Mouse (Mus musculus) Patski (cell line): ENCODE measurements around the gene Rhox3a2. TPM values are rescaled to one million over a fixed set of nuclear protein-coding genes. Genes with fewer than 3 reads are reported as not detected.
"Not testable (repeated sequence)": the region's sequence is repeated elsewhere in the genome, so short reads cannot be mapped to it uniquely, and the experiment has no call there.

ENCODE experiments used
- ATAC-seq: fragments of 100-300 bp; one replicate; pipeline ENCODE4 v1.8.0; 2021
- CTCF ChIA-PET: fragments of 350-600 bp; sonication (Branson Sonifier 250); formaldehyde crosslinking; loops from one replicate; lab custom pipeline; 2022; ENCODE audit warnings: inconsistent platforms; lab: Charles Lee
- POLR2A ChIA-PET: fragments of 350-600 bp; sonication (Branson Sonifier 250); formaldehyde crosslinking; loops from one replicate; lab custom pipeline; 2022; ENCODE audit warnings: antibody characterized with exemption, inconsistent platforms; lab: Charles Lee
- DNase-seq: peaks from one replicate; pipeline ENCODE4 v3.0.0-alpha.2; 2011; ENCODE audit warnings: low read depth, low spot score
- H3K27me3 ChIP-seq: fragments of 371-371 bp; one replicate; pipeline ENCODE4 v1.5.1; 2021
- in situ Hi-C: fragments of 300-500 bp; cut with MboI; formaldehyde crosslinking; loops from 3 replicates; pipeline ENCODE4 v1.11.1; 2018; ENCODE audit warnings: low pct_unique_long_range_greater_than_20kb, mixed read lengths
- polyA plus RNA-seq: library from polyadenylated mRNA; unstranded; gene quantifications from one replicate; pipeline ENCODE4 v1.2.3, GENCODE M21; 2021

Gene Rhox3a2
- polyA plus RNA-seq, result not detected

- CTCF ChIA-PET, POLR2A ChIA-PET, ATAC-seq, DNase-seq, in situ Hi-C loops, H3K27me3 ChIP-seq: not testable (repeated sequence)
Observed at GRCm38 (mm10) chrX:37379728-37380127, at the start of gene Rhox3a2. Gene Rhox3a2 (plus strand): TSS chrX:37380028.

DNA sequence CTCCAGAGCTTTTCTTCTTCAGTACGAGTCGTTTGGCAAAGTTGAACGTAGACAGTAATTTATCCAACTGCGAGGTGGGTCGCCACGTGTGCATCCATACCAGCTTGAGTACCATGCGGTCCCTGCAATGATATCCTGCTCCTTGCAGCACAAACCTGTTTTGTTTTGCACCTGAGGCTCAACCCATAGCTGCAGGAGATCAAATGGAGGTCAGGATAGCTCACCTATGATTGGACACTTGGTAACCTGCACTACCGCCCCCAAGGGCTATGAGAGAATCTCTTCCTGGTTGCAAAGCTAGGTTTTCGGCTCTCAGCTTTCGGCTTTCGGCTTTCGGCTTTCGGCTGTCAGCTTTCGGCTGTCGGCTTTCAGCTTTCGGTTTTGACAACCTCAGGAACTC, 10.7 kb downstream of the Rhox3a2 start, which contains the start of gene Rhox4a2:
Gene Rhox4a2, plus strand, starts transcription at position 301 of the 400 bp plus-strand sequence.
- H3K27me3 ChIP-seq, DNase-seq, CTCF ChIA-PET, in situ Hi-C loops, POLR2A ChIA-PET, ATAC-seq: not testable (repeated sequence)

- in situ Hi-C loops, POLR2A ChIA-PET, ATAC-seq, H3K27me3 ChIP-seq, CTCF ChIA-PET, DNase-seq: not testable (repeated sequence)
Observed at GRCm38 (mm10) chrX:37411767-37412166, 31.9 kb downstream of the Rhox3a2 start, which contains the start of gene Rhox2b. Gene Rhox2b (plus strand): TSS chrX:37412067.

- ATAC-seq, H3K27me3 ChIP-seq, in situ Hi-C loops, POLR2A ChIA-PET, DNase-seq, CTCF ChIA-PET: not testable (repeated sequence)
Observed at GRCm38 (mm10) chrX:37432194-37432593, 52.4 kb downstream of the Rhox3a2 start, which contains the start of gene Rhox4b. Gene Rhox4b (plus strand): TSS chrX:37432494.

Other genes with a start within 250 kb of the Rhox3a2 start
- gene Akap14, start 211.2 kb upstream of the Rhox3a2 start, polyA plus RNA-seq, result not detected
- 448 TPM for gene Ndufa1, start 188.9 kb upstream of the Rhox3a2 start, polyA plus RNA-seq
- 8.9 TPM for gene Rnf113a1, start 188.8 kb upstream of the Rhox3a2 start, polyA plus RNA-seq
- gene Gm9, start 169.0 kb upstream of the Rhox3a2 start, polyA plus RNA-seq, result not detected
- not detected for gene Rhox1, start 157.8 kb upstream of the Rhox3a2 start, polyA plus RNA-seq
- gene Rhox2a, start 135.1 kb upstream of the Rhox3a2 start, polyA plus RNA-seq, result not detected
- not detected for gene Rhox3a, start 130.1 kb upstream of the Rhox3a2 start, polyA plus RNA-seq
- not detected for gene Rhox4a, start 114.7 kb upstream of the Rhox3a2 start, polyA plus RNA-seq
- gene Rhox4a2, start 10.8 kb downstream of the Rhox3a2 start, polyA plus RNA-seq, result not detected
- not detected for gene Rhox2b, start 32.0 kb downstream of the Rhox3a2 start, polyA plus RNA-seq
- not detected for gene Rhox4b, start 52.5 kb downstream of the Rhox3a2 start, polyA plus RNA-seq
- gene Rhox2c, start 73.7 kb downstream of the Rhox3a2 start, polyA plus RNA-seq, result not detected
- not detected for gene Rhox3c, start 78.6 kb downstream of the Rhox3a2 start, polyA plus RNA-seq
- gene Rhox4c, start 100.3 kb downstream of the Rhox3a2 start, polyA plus RNA-seq, result not detected
- gene Rhox2d, start 113.4 kb downstream of the Rhox3a2 start, polyA plus RNA-seq, result not detected
- gene Rhox4d, start 134.3 kb downstream of the Rhox3a2 start, polyA plus RNA-seq, result not detected
- gene Rhox2e, start 150.4 kb downstream of the Rhox3a2 start, polyA plus RNA-seq, result not detected
- not detected for gene Rhox3e, start 162.0 kb downstream of the Rhox3a2 start, polyA plus RNA-seq
- not detected for gene Rhox4e, start 177.4 kb downstream of the Rhox3a2 start, polyA plus RNA-seq
- gene Rhox2f, start 191.4 kb downstream of the Rhox3a2 start, polyA plus RNA-seq, result not detected
- not detected for gene Rhox3f, start 201.0 kb downstream of the Rhox3a2 start, polyA plus RNA-seq
- not detected for gene Rhox4f, start 227.7 kb downstream of the Rhox3a2 start, polyA plus RNA-seq
- not detected for gene Rhox3g, start 248.6 kb downstream of the Rhox3a2 start, polyA plus RNA-seq